Mouse (Mus musculus): Measurements from ENCODE around the gene Vps8. TPM values are rescaled to one million over a fixed set of nuclear protein-coding genes. Genes with fewer than 3 reads are reported as not detected.

The Vps8 gene
- polyA plus RNA-seq (2015; fragmentation: Nextera tagmentation; extraction: Ambion mirVana) = 31.4 and 36.6 TPM in 2 replicates

GRCm38 (mm10) chr16:21422645-21423545 lies at the start of gene Vps8:
TSS of gene Vps8 (plus strand) at chr16:21423118.
- Histone ChIP-seq H3K4me1 (peaks cover 3% of the 10 kb centered on the region; the same call in 1 of the 2 replicates), H3K36me3 (no peaks in the 10 kb centered on the region), H3K4me2 (replicated peaks) (peak within 1 kb of the TSS; percentile 96), H3K4me3 (peak within 1 kb of the TSS; percentile 87), H3K27me3 (no peaks in the 10 kb centered on the region), H3K27ac (replicated peaks) (peak within 1 kb of the TSS; percentile 61), H3K9ac (replicated peaks) (peak within 1 kb of the TSS; percentile 87), H3K9me3 (no peaks in the 10 kb centered on the region)
- peak; percentile 99 for ATAC-seq (replicated peaks)
- under 1% methylated on average over 71 of the region's 71 CpGs for WGBS

DNA sequence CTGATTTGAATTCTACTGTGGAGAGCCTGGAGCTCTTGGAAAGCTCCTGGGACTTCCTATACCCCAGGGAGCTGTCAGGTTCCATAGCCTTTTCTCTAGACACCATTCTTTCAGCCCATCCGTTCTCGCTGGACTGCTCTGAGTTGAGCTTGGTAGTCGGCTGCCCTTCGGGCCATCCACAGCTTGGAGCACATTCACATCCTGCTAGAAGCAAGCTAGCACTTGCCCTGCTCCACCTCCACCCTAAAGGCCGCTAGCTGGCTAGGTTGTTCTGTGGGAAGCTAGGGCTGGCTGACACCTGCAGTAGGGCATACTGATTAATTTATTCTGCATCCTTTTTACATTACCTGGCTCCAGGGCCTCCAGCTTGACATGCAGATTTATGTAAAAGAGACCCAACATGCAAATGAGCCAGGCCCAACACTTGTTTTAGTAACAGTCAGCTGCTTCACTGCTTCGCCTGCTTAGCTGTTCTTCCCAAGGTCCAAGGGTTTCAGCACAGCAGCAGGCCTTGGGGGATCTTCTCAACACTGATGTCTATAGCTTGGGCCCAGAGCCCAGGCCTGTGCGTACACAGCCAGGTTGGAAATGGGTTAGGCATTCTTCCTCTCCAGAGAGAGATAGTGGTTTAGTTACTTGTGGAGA lies 49.5 kb upstream of the Vps8 start:
- no peak overlapping the region for H3K9ac ChIP-seq (replicated peaks)
- H3K27ac ChIP-seq (replicated peaks) = no peak overlapping the region
- no peaks in the 10 kb centered on the region for H3K9me3 ChIP-seq
- 62% methylated on average over 7 of the region's 7 CpGs for WGBS
- H3K36me3 ChIP-seq = no peaks in the 10 kb centered on the region
- H3K4me3 ChIP-seq = no peak overlapping the region
- H3K27me3 ChIP-seq = no peaks in the 10 kb centered on the region
- ATAC-seq (replicated peaks) = no peak
- H3K4me1 ChIP-seq = no peaks in the 10 kb centered on the region
- no peak overlapping the region for H3K4me2 ChIP-seq (replicated peaks)

- Histone ChIP-seq H3K4me2 (replicated peaks) (no peak overlapping the region), H3K9ac (replicated peaks) (no peak overlapping the region), H3K9me3 (no peaks in the 10 kb centered on the region), H3K27ac (replicated peaks) (no peak overlapping the region), H3K4me1 (no peaks in the 10 kb centered on the region), H3K36me3 (no peaks in the 10 kb centered on the region), H3K27me3 (no peaks in the 10 kb centered on the region), H3K4me3 (no peak overlapping the region)
- ATAC-seq (replicated peaks) = no peak
- 58% methylated on average over 5 of the region's 6 CpGs for WGBS
These were observed 48.9 kb upstream of the Vps8 start for GRCm38 (mm10) chr16:21374067-21374466.

- no peaks in the 10 kb centered on the region for H3K36me3 ChIP-seq
- H3K4me1 ChIP-seq = no peaks in the 10 kb centered on the region
- no peaks in the 10 kb centered on the region for H3K9me3 ChIP-seq
- WGBS = 91% methylated on average over 8 of the region's 8 CpGs
- H3K4me2 ChIP-seq (replicated peaks) = no peak overlapping the region
- H3K4me3 ChIP-seq = no peak overlapping the region
- H3K9ac ChIP-seq (replicated peaks) = no peak overlapping the region
- ATAC-seq (replicated peaks) = no peak
- no peaks in the 10 kb centered on the region for H3K27me3 ChIP-seq
- H3K27ac ChIP-seq (replicated peaks) = no peak overlapping the region
These were observed 47.8 kb upstream of the Vps8 start for GRCm38 (mm10) chr16:21375147-21375546.

- no peaks in the 10 kb centered on the region for H3K27me3 ChIP-seq
- 87% methylated on average over 8 of the region's 8 CpGs for WGBS
- H3K4me1 ChIP-seq = no peaks in the 10 kb centered on the region
- no peak for ATAC-seq (replicated peaks)
- H3K27ac ChIP-seq (replicated peaks) = no peak overlapping the region
- no peaks in the 10 kb centered on the region for H3K36me3 ChIP-seq
- no peak overlapping the region for H3K9ac ChIP-seq (replicated peaks)
- H3K9me3 ChIP-seq = no peaks in the 10 kb centered on the region
- H3K4me2 ChIP-seq (replicated peaks) = no peak overlapping the region
- H3K4me3 ChIP-seq = no peak overlapping the region
These were observed 46.6 kb upstream of the Vps8 start for GRCm38 (mm10) chr16:21376316-21376715.

GRCm38 (mm10) chr16:21376949-21377604 lies 45.8 kb upstream of the Vps8 start:
- H3K4me3 ChIP-seq = no peak overlapping the region
- no peaks in the 10 kb centered on the region for H3K9me3 ChIP-seq
- H3K27ac ChIP-seq (replicated peaks) = no peak overlapping the region
- WGBS = 43% methylated on average over 7 of the region's 7 CpGs
- no peak overlapping the region for H3K4me2 ChIP-seq (replicated peaks)
- no peaks in the 10 kb centered on the region for H3K4me1 ChIP-seq
- H3K36me3 ChIP-seq = no peaks in the 10 kb centered on the region
- ATAC-seq (replicated peaks) = no peak
- no peak overlapping the region for H3K9ac ChIP-seq (replicated peaks)
- no peaks in the 10 kb centered on the region for H3K27me3 ChIP-seq

GRCm38 (mm10) chr16:21377605-21377968 lies 45.3 kb upstream of the Vps8 start:
- WGBS = 39% methylated on average over 4 of the region's 4 CpGs
- H3K4me2 ChIP-seq (replicated peaks) = no peak overlapping the region
- peak; percentile 55 for ATAC-seq (replicated peaks)

GRCm38 (mm10) chr16:21381469-21381868 lies 41.4 kb upstream of the Vps8 start:
- no peaks in the 10 kb centered on the region for H3K9me3 ChIP-seq
- no peak for ATAC-seq (replicated peaks)
- no peak overlapping the region for H3K4me2 ChIP-seq (replicated peaks)
- no peak overlapping the region for H3K4me3 ChIP-seq
- H3K4me1 ChIP-seq = no peaks in the 10 kb centered on the region
- no peaks in the 10 kb centered on the region for H3K27me3 ChIP-seq
- WGBS = 100% methylated on average over 1 of the region's 1 CpGs
- no peak overlapping the region for H3K9ac ChIP-seq (replicated peaks)
- no peak overlapping the region for H3K27ac ChIP-seq (replicated peaks)
- no peaks in the 10 kb centered on the region for H3K36me3 ChIP-seq

More at GRCm38 (mm10) chr16:21377605-21377968, 45.3 kb upstream of the Vps8 start:
- Histone ChIP-seq H3K27me3 (no peaks in the 10 kb centered on the region), H3K27ac (replicated peaks) (no peak overlapping the region), H3K36me3 (no peaks in the 10 kb centered on the region), H3K4me1 (no peaks in the 10 kb centered on the region), H3K4me3 (no peak overlapping the region), H3K9me3 (no peaks in the 10 kb centered on the region), H3K9ac (replicated peaks) (no peak overlapping the region)

GRCm38 (mm10) chr16:21382152-21382911 lies 40.6 kb upstream of the Vps8 start:
- no peaks in the 10 kb centered on the region for H3K27me3 ChIP-seq
- H3K9ac ChIP-seq (replicated peaks) = no peak overlapping the region
- H3K4me1 ChIP-seq = no peaks in the 10 kb centered on the region
- no peaks in the 10 kb centered on the region for H3K9me3 ChIP-seq
- ATAC-seq (replicated peaks) = no peak
- no peak overlapping the region for H3K4me2 ChIP-seq (replicated peaks)
- WGBS = 38% methylated on average over 11 of the region's 11 CpGs
- no peak overlapping the region for H3K27ac ChIP-seq (replicated peaks)
- no peak overlapping the region for H3K4me3 ChIP-seq
- H3K36me3 ChIP-seq = no peaks in the 10 kb centered on the region

DNA sequence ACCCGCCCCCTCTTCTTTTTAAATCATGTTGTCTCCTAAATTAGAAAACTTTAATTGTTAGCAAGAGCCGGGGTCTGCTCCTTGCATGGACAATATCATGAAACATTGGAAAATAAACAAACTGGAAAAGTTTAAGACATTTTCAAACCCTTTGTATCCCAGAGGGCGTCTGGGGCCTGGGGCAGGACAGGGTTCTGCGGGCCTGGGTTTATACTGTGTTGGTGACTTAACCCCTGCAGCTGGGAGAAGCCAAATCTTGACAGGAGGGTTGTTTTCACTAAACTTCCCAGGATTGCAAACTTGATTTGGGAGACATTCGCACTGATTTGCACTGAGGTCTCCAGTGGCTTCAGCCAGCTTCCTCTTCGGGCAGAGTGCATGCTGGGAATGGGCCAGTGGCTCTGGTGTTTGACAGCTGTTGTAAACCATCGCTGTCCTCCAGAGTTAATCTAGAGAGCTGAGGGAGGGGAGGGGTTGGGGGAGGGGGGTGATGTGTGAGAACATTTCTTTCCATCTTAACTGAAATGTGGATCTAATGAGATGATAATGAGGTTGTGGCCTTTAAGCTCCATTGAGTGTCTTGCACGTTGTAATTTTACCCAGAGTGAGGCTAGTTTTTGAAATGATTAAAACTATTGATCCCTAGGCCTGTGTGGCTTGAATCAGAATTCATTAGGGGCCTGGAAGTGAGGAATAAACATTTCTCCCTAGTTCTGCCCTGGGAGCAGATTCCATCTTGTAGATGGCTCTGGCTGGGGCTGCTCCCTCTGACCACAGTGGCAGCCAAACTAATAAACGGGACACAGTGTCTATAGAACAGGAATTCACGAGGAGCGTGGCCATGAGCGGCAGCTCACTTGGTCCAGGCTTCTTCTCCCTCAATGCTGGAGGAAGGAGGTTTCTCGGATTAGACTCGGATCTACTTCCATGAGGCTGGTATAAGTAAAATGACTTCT lies 36.7 kb upstream of the Vps8 start:
- no peak overlapping the region for H3K4me3 ChIP-seq
- no peaks in the 10 kb centered on the region for H3K9me3 ChIP-seq
- no peaks in the 10 kb centered on the region for H3K36me3 ChIP-seq
- H3K27me3 ChIP-seq = no peaks in the 10 kb centered on the region
- 55% methylated on average over 14 of the region's 14 CpGs for WGBS
- H3K27ac ChIP-seq (replicated peaks) = no peak overlapping the region
- no peaks in the 10 kb centered on the region; the same call in 1 of the 2 replicates for H3K4me1 ChIP-seq
- no peak for ATAC-seq (replicated peaks)
- H3K4me2 ChIP-seq (replicated peaks) = no peak overlapping the region
- no peak overlapping the region for H3K9ac ChIP-seq (replicated peaks)

- Histone ChIP-seq H3K27ac (replicated peaks) (no peak overlapping the region), H3K9ac (replicated peaks) (no peak overlapping the region), H3K9me3 (no peaks in the 10 kb centered on the region), H3K4me2 (replicated peaks) (no peak overlapping the region), H3K36me3 (no peaks in the 10 kb centered on the region), H3K4me3 (no peak overlapping the region), H3K27me3 (no peaks in the 10 kb centered on the region), H3K4me1 (no peaks in the 10 kb centered on the region; the same call in 1 of the 2 replicates)
- no peak for ATAC-seq (replicated peaks)
- WGBS = 26% methylated on average over 3 of the region's 3 CpGs
These were observed 33.6 kb upstream of the Vps8 start for GRCm38 (mm10) chr16:21389316-21389715.
